Mouse (Mus musculus): ENCODE results near the gene Grk1. TPM values are rescaled to one million over a fixed set of nuclear protein-coding genes. Genes with fewer than 3 reads are reported as not detected.

Gene Grk1
- polyA plus RNA-seq, 1 experiment, result not detected

- 80% methylated on average over 17 of the region's 17 CpGs for WGBS
These were observed 56.3 kb downstream of the Grk1 start for GRCm38 (mm10) chr8:13461085-13461765.

DNA sequence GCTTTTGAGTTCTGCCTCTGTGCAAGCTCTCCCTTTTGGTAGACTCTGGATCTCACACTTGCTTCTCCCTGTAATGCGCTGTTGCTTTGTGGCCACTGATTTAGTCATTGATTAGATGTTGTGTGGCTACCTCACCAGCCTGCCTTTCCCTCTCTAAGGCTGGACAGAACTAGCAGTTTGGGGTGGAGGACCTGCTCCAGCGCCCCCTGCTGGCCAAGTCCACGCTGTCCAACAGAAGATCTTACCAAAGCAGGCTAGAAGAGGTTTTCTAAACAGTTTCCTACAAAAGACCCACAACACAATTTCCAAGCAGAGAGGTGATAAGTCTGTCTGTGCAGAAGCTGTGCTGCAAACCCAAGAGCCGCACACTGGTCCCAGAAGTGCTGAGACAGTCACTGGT, 57.0 kb downstream of the Grk1 start:
- Histone ChIP-seq H3K27ac (ENCODE audit: insufficient read depth, low read depth, low read length) (no peak overlapping the region), H3K4me3 (ENCODE audit: insufficient read depth, low read depth, low read length) (no peak overlapping the region), H3K4me1 (ENCODE audit: control insufficient read depth, insufficient read depth, low read length) (no peaks in the 10 kb centered on the region)
- TF ChIP-seq POLR2A (IDR thresholded peaks at IDR 0.05; ENCODE audit: insufficient read depth, low read depth, low read length) (no peak), CTCF (IDR thresholded peaks at IDR 0.05; ENCODE audit: insufficient read depth, low read depth, low read length) (peak; percentile 59)
- 40% methylated on average over 4 of the region's 4 CpGs for WGBS

More at GRCm38 (mm10) chr8:13461085-13461765, 56.3 kb downstream of the Grk1 start:
- no peak overlapping the region for H3K27ac ChIP-seq (ENCODE audit: insufficient read depth, low read depth, low read length)
- no peak for TF ChIP-seq CTCF (IDR thresholded peaks at IDR 0.05; ENCODE audit: insufficient read depth, low read depth, low read length)
- TF ChIP-seq POLR2A (IDR thresholded peaks at IDR 0.05; ENCODE audit: insufficient read depth, low read depth, low read length), result no peak
- H3K4me1 ChIP-seq (ENCODE audit: control insufficient read depth, insufficient read depth, low read length), result no peaks in the 10 kb centered on the region
- no peak overlapping the region for H3K4me3 ChIP-seq (ENCODE audit: insufficient read depth, low read depth, low read length)

DNA sequence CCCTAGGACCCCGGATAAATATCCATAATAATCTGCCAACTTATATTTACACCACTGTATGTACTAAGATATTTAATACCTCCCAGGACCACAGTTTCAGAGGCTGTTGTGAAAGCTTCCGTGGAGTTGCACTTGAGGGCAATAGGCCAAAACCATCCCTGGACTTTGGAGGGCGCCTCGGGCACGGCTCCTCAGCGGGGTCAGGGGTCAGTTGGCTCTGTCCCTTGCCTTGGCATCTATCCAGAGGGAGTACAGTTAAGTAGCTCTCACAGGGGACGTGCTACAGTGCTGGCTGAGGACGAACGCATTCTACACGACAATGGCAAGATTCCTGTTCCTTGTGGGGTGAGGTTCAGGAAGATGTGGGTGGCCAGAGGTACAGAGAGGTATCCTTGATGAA, 57.5 kb downstream of the Grk1 start:
- no peak for TF ChIP-seq POLR2A (IDR thresholded peaks at IDR 0.05; ENCODE audit: insufficient read depth, low read depth, low read length)
- TF ChIP-seq CTCF (IDR thresholded peaks at IDR 0.05; ENCODE audit: insufficient read depth, low read depth, low read length), result no peak
- H3K4me1 ChIP-seq (ENCODE audit: control insufficient read depth, insufficient read depth, low read length), result no peaks in the 10 kb centered on the region
- H3K4me3 ChIP-seq (ENCODE audit: insufficient read depth, low read depth, low read length), result no peak overlapping the region
- WGBS, result 50% methylated on average over 10 of the region's 10 CpGs
- H3K27ac ChIP-seq (ENCODE audit: insufficient read depth, low read depth, low read length), result no peak overlapping the region

GRCm38 (mm10) chr8:13465324-13465723, 60.4 kb downstream of the Grk1 start:
- TF ChIP-seq CTCF (IDR thresholded peaks at IDR 0.05; ENCODE audit: insufficient read depth, low read depth, low read length) (no peak), POLR2A (IDR thresholded peaks at IDR 0.05; ENCODE audit: insufficient read depth, low read depth, low read length) (no peak)
- WGBS, result 69% methylated on average over 7 of the region's 7 CpGs
- no peak overlapping the region for H3K27ac ChIP-seq (ENCODE audit: insufficient read depth, low read depth, low read length)
- no peak overlapping the region for H3K4me3 ChIP-seq (ENCODE audit: insufficient read depth, low read depth, low read length)
- no peaks in the 10 kb centered on the region for H3K4me1 ChIP-seq (ENCODE audit: control insufficient read depth, insufficient read depth, low read length)

DNA sequence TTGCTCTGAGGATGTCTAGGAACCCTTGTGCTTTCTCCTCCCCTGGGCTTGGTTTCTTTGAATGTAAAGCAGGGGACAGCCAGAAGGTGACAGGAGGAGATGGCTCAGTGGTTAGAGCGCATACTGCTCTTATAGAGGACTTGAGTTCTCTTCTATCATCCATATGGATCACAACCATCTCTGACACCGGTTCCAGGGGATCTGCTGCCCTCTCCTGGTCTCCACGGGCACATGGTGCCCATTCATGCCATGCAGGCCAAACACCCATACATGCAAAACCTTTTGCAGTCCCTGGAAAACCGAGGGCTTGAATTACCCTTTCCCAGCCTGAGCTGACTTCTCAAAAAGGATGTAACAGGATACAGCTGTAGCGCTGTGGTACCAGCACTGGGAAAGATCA, 62.1 kb downstream of the Grk1 start:
- Histone ChIP-seq H3K4me3 (ENCODE audit: insufficient read depth, low read depth, low read length) (no peak overlapping the region), H3K27ac (ENCODE audit: insufficient read depth, low read depth, low read length) (no peak overlapping the region), H3K4me1 (ENCODE audit: control insufficient read depth, insufficient read depth, low read length) (no peaks in the 10 kb centered on the region)
- TF ChIP-seq POLR2A (IDR thresholded peaks at IDR 0.05; ENCODE audit: insufficient read depth, low read depth, low read length) (no peak), CTCF (IDR thresholded peaks at IDR 0.05; ENCODE audit: insufficient read depth, low read depth, low read length) (peak; percentile 35; the same call in 1 of the 2 replicates)
- WGBS, result 63% methylated on average over 5 of the region's 5 CpGs

- Histone ChIP-seq H3K4me3 (ENCODE audit: insufficient read depth, low read depth, low read length) (no peak overlapping the region), H3K27ac (ENCODE audit: insufficient read depth, low read depth, low read length) (no peak overlapping the region), H3K4me1 (ENCODE audit: control insufficient read depth, insufficient read depth, low read length) (no peaks in the 10 kb centered on the region)
- TF ChIP-seq CTCF (IDR thresholded peaks at IDR 0.05; ENCODE audit: insufficient read depth, low read depth, low read length) (no peak), POLR2A (IDR thresholded peaks at IDR 0.05; ENCODE audit: insufficient read depth, low read depth, low read length) (no peak)
- 82% methylated on average over 9 of the region's 9 CpGs for WGBS
These were observed 63.9 kb downstream of the Grk1 start for GRCm38 (mm10) chr8:13468737-13469136.

- Histone ChIP-seq H3K4me3 (ENCODE audit: insufficient read depth, low read depth, low read length) (no peak overlapping the region), H3K4me1 (ENCODE audit: control insufficient read depth, insufficient read depth, low read length) (no peaks in the 10 kb centered on the region), H3K27ac (ENCODE audit: insufficient read depth, low read depth, low read length) (no peak overlapping the region)
- TF ChIP-seq CTCF (IDR thresholded peaks at IDR 0.05; ENCODE audit: insufficient read depth, low read depth, low read length), result no peak
- TF ChIP-seq POLR2A (IDR thresholded peaks at IDR 0.05; ENCODE audit: insufficient read depth, low read depth, low read length), result no peak
- 92% methylated on average over 11 of the region's 11 CpGs for WGBS
These were observed 66.6 kb downstream of the Grk1 start for GRCm38 (mm10) chr8:13471484-13471883.

Other genes with a start within 250 kb of the Grk1 start
- 207 TPM in 1 of 2 replicates, not detected in the other for gene Lamp1, start 245.9 kb upstream of the Grk1 start, polyA plus RNA-seq (2012; ENCODE audit: insufficient read depth, insufficient read length, low replicate concordance, missing spikeins)
- gene Grtp1, start 204.5 kb upstream of the Grk1 start, polyA plus RNA-seq (2012; ENCODE audit: insufficient read depth, insufficient read length, low replicate concordance, missing spikeins), result not detected in 2 replicates
- not detected in 2 replicates for gene Adprhl1, start 150.9 kb upstream of the Grk1 start, polyA plus RNA-seq (2012; ENCODE audit: insufficient read depth, insufficient read length, low replicate concordance, missing spikeins)
- gene Dcun1d2, start 117.0 kb upstream of the Grk1 start, polyA plus RNA-seq (2012; ENCODE audit: insufficient read depth, insufficient read length, low replicate concordance, missing spikeins), result not detected in 2 replicates
- gene Tmco3, start 116.9 kb upstream of the Grk1 start, polyA plus RNA-seq (2012; ENCODE audit: insufficient read depth, insufficient read length, low replicate concordance, missing spikeins), result not detected in 2 replicates
- not detected in 2 replicates for gene Tfdp1, start 66.3 kb upstream of the Grk1 start, polyA plus RNA-seq (2012; ENCODE audit: insufficient read depth, insufficient read length, low replicate concordance, missing spikeins)
- not detected in 2 replicates for gene Atp4b, start 8.3 kb upstream of the Grk1 start, polyA plus RNA-seq (2012; ENCODE audit: insufficient read depth, insufficient read length, low replicate concordance, missing spikeins)
- gene Tmem255b, start 30.1 kb downstream of the Grk1 start, polyA plus RNA-seq (2012; ENCODE audit: insufficient read depth, insufficient read length, low replicate concordance, missing spikeins), result not detected in 2 replicates
- not detected in 2 replicates for gene Gas6, start 89.4 kb downstream of the Grk1 start, polyA plus RNA-seq (2012; ENCODE audit: insufficient read depth, insufficient read length, low replicate concordance, missing spikeins)
- not detected in 2 replicates for gene 1700029H14Rik, start 157.4 kb downstream of the Grk1 start, polyA plus RNA-seq (2012; ENCODE audit: insufficient read depth, insufficient read length, low replicate concordance, missing spikeins)